Mouse (Mus musculus): ENCODE data around the gene Fzd5. TPM values are rescaled to one million over a fixed set of nuclear protein-coding genes. Genes with fewer than 3 reads are reported as not detected.

The Fzd5 gene
- polyA plus RNA-seq, 1 experiment from 2014 or later, result 2.6 TPM

GRCm38 (mm10) chr1:64757254-64757653 lies 19.7 kb upstream of the Fzd5 start:
- Histone ChIP-seq H3K4me2 (no peak overlapping the region), H3K9ac (no peak overlapping the region), H3K27ac (ENCODE audit: low read depth) (no peak overlapping the region), H3K4me3 (ENCODE audit: low read depth, low read length) (no peak overlapping the region), H3K27me3 (ENCODE audit: insufficient read depth, low read length) (no peaks in the 10 kb centered on the region), H3K36me3 (ENCODE audit: insufficient read depth) (no peaks in the 10 kb centered on the region), H3K9me3 (ENCODE audit: low read depth, low read length) (no peaks in the 10 kb centered on the region), H3K4me1 (ENCODE audit: insufficient read depth) (no peaks in the 10 kb centered on the region)
- DNase-seq (peak; percentile 26), ATAC-seq (ENCODE audit: insufficient read depth) (peak; percentile 75; the same call in 1 of the 2 replicates)
- no peak for TF ChIP-seq CTCF (IDR thresholded peaks at IDR 0.05; ENCODE audit: low read depth)
- 17% methylated on average over 2 of the region's 2 CpGs for WGBS

GRCm38 (mm10) chr1:64756640-64757030 lies 19.1 kb upstream of the Fzd5 start:
- H3K4me2 ChIP-seq, result no peak overlapping the region
- H3K27ac ChIP-seq (ENCODE audit: low read depth), result peak overlapping the region; percentile 19; the same call in 1 of the 2 replicates
- WGBS, result 36% methylated on average over 10 of the region's 10 CpGs
- ATAC-seq (ENCODE audit: insufficient read depth), result no peak
- no peak for TF ChIP-seq CTCF (IDR thresholded peaks at IDR 0.05; ENCODE audit: low read depth)
- H3K9ac ChIP-seq, result no peak overlapping the region
- no peaks in the 10 kb centered on the region for H3K36me3 ChIP-seq (ENCODE audit: insufficient read depth)
- H3K4me1 ChIP-seq (ENCODE audit: insufficient read depth), result no peaks in the 10 kb centered on the region
- DNase-seq, result no peak
- H3K27me3 ChIP-seq (ENCODE audit: insufficient read depth, low read length), result no peaks in the 10 kb centered on the region
- no peak overlapping the region for H3K4me3 ChIP-seq (ENCODE audit: low read depth, low read length)
- no peaks in the 10 kb centered on the region for H3K9me3 ChIP-seq (ENCODE audit: low read depth, low read length)

- DNase-seq, result no peak
- no peak overlapping the region for H3K4me2 ChIP-seq
- H3K9ac ChIP-seq, result no peak overlapping the region
- H3K4me3 ChIP-seq (ENCODE audit: low read depth, low read length), result no peak overlapping the region
- no peak overlapping the region for H3K27ac ChIP-seq (ENCODE audit: low read depth)
- no peaks in the 10 kb centered on the region for H3K27me3 ChIP-seq (ENCODE audit: insufficient read depth, low read length)
- no peaks in the 10 kb centered on the region for H3K36me3 ChIP-seq (ENCODE audit: insufficient read depth)
- H3K9me3 ChIP-seq (ENCODE audit: low read depth, low read length), result no peaks in the 10 kb centered on the region
- no peak for TF ChIP-seq CTCF (IDR thresholded peaks at IDR 0.05; ENCODE audit: low read depth)
- WGBS, result 59% methylated on average over 7 of the region's 7 CpGs
- no peak for ATAC-seq (ENCODE audit: insufficient read depth)
- no peaks in the 10 kb centered on the region for H3K4me1 ChIP-seq (ENCODE audit: insufficient read depth)
These were observed 18.6 kb upstream of the Fzd5 start for GRCm38 (mm10) chr1:64755971-64756639.

- Histone ChIP-seq H3K9me3 (ENCODE audit: low read depth, low read length) (no peaks in the 10 kb centered on the region), H3K9ac (no peak overlapping the region), H3K27ac (ENCODE audit: low read depth) (no peak overlapping the region), H3K27me3 (ENCODE audit: insufficient read depth, low read length) (no peaks in the 10 kb centered on the region), H3K4me1 (ENCODE audit: insufficient read depth) (no peaks in the 10 kb centered on the region), H3K4me2 (no peak overlapping the region), H3K36me3 (ENCODE audit: insufficient read depth) (no peaks in the 10 kb centered on the region), H3K4me3 (ENCODE audit: low read depth, low read length) (no peak overlapping the region)
- WGBS, result 73% methylated on average over 5 of the region's 5 CpGs
- ATAC-seq (ENCODE audit: insufficient read depth) (no peak), DNase-seq (no peak)
- TF ChIP-seq CTCF (IDR thresholded peaks at IDR 0.05; ENCODE audit: low read depth), result no peak
These were observed 17.1 kb upstream of the Fzd5 start for GRCm38 (mm10) chr1:64754658-64755057.

- no peak overlapping the region for H3K4me3 ChIP-seq (ENCODE audit: low read depth, low read length)
- no peaks in the 10 kb centered on the region for H3K9me3 ChIP-seq (ENCODE audit: low read depth, low read length)
- H3K27ac ChIP-seq (ENCODE audit: low read depth), result no peak overlapping the region
- no peaks in the 10 kb centered on the region for H3K4me1 ChIP-seq (ENCODE audit: insufficient read depth)
- no peaks in the 10 kb centered on the region for H3K36me3 ChIP-seq (ENCODE audit: insufficient read depth)
- no peak overlapping the region for H3K4me2 ChIP-seq
- DNase-seq (no peak), ATAC-seq (ENCODE audit: insufficient read depth) (no peak)
- no peak for TF ChIP-seq CTCF (IDR thresholded peaks at IDR 0.05; ENCODE audit: low read depth)
- WGBS, result 68% methylated on average over 7 of the region's 7 CpGs
- no peaks in the 10 kb centered on the region for H3K27me3 ChIP-seq (ENCODE audit: insufficient read depth, low read length)
- no peak overlapping the region for H3K9ac ChIP-seq
These were observed 16.1 kb upstream of the Fzd5 start for GRCm38 (mm10) chr1:64753668-64754067.

- Histone ChIP-seq H3K27ac (ENCODE audit: low read depth) (no peak overlapping the region), H3K4me1 (ENCODE audit: insufficient read depth) (no peaks in the 10 kb centered on the region), H3K36me3 (ENCODE audit: insufficient read depth) (no peaks in the 10 kb centered on the region), H3K9me3 (ENCODE audit: low read depth, low read length) (no peaks in the 10 kb centered on the region), H3K4me2 (no peak overlapping the region), H3K4me3 (ENCODE audit: low read depth, low read length) (no peak overlapping the region), H3K27me3 (ENCODE audit: insufficient read depth, low read length) (no peaks in the 10 kb centered on the region), H3K9ac (no peak overlapping the region)
- ATAC-seq (ENCODE audit: insufficient read depth) (no peak), DNase-seq (peak; percentile 46)
- no peak for TF ChIP-seq CTCF (IDR thresholded peaks at IDR 0.05; ENCODE audit: low read depth)
- WGBS, result 67% methylated on average over 8 of the region's 8 CpGs
These were observed 15.6 kb upstream of the Fzd5 start for GRCm38 (mm10) chr1:64753109-64753508.

GRCm38 (mm10) chr1:64744616-64745015 lies 7.1 kb upstream of the Fzd5 start:
- H3K9me3 ChIP-seq (ENCODE audit: low read depth, low read length), result no peaks in the 10 kb centered on the region
- H3K4me1 ChIP-seq (ENCODE audit: insufficient read depth), result no peaks in the 10 kb centered on the region
- no peak overlapping the region for H3K4me3 ChIP-seq (ENCODE audit: low read depth, low read length)
- no peak overlapping the region for H3K27ac ChIP-seq (ENCODE audit: low read depth)
- no peaks in the 10 kb centered on the region for H3K27me3 ChIP-seq (ENCODE audit: insufficient read depth, low read length)
- no peak overlapping the region for H3K4me2 ChIP-seq
- DNase-seq (no peak), ATAC-seq (ENCODE audit: insufficient read depth) (no peak)
- no peaks in the 10 kb centered on the region for H3K36me3 ChIP-seq (ENCODE audit: insufficient read depth)
- no peak for TF ChIP-seq CTCF (IDR thresholded peaks at IDR 0.05; ENCODE audit: low read depth)
- H3K9ac ChIP-seq, result no peak overlapping the region
